Mouse (Mus musculus) ES-E14 (cell line): ENCODE results near the gene Usp31. TPM values are rescaled to one million over a fixed set of nuclear protein-coding genes. Genes with fewer than 3 reads are reported as not detected.

Source experiments
- DNase-seq: peaks from one replicate; pipeline ENCODE4 v3.0.0-alpha.2; 2013; ENCODE audit warnings: low read depth, low spot score
- H3K27ac ChIP-seq: 2 replicates; pipeline ENCODE4 v1.5.1; 2012; ENCODE audit warnings: low read depth, mild to moderate bottlenecking, low read length, moderate library complexity, mixed read lengths; ENCODE audit not compliant: poor library complexity, insufficient read depth, severe bottlenecking
- H3K36me3 ChIP-seq: 2 replicates; pipeline ENCODE4 v1.6.1; 2012; ENCODE audit warnings: mild to moderate bottlenecking, low read length, moderate library complexity, mixed read lengths; ENCODE audit not compliant: control insufficient read depth, poor library complexity, insufficient read depth, severe bottlenecking
- H3K4me1 ChIP-seq, 2 experiments: fragments of 150-350 bp in 1 of 2; sonication (generic) in 1 of 2; 2 replicates each; pipeline ENCODE4 v1.6.1; 2012; ENCODE audit warnings: low read length in 2 of 2, mild to moderate bottlenecking in 1 of 2, mixed read lengths in 1 of 2; ENCODE audit not compliant: control insufficient read depth in 2 of 2, insufficient read depth in 2 of 2, poor library complexity in 1 of 2
- H3K4me3 ChIP-seq, 2 experiments: fragments of 150-350 bp in 1 of 2; sonication (generic) in 1 of 2; 2 replicates each; pipeline ENCODE4 v1.5.1; 2012; ENCODE audit warnings: low read length in 2 of 2, low read depth in 1 of 2, mild to moderate bottlenecking in 1 of 2, mixed read lengths in 1 of 2; ENCODE audit not compliant: insufficient read depth in 1 of 2, poor library complexity in 1 of 2, severe bottlenecking in 1 of 2
- H3K9ac ChIP-seq: 2 replicates; pipeline ENCODE4 v1.6.1; 2012; ENCODE audit warnings: low read depth, mild to moderate bottlenecking, low read length, mixed read lengths; ENCODE audit not compliant: poor library complexity, insufficient read depth, severe bottlenecking
- H3K9me3 ChIP-seq: fragments of 150-350 bp; sonication (generic); 2 replicates; pipeline ENCODE4 v1.6.1; 2012; ENCODE audit warnings: low read depth, mild to moderate bottlenecking, low read length; ENCODE audit not compliant: control insufficient read depth, insufficient read depth
- CHD2 ChIP-seq: IDR thresholded peaks from 2 replicates; pipeline ENCODE4 v1.6.1; 2014; ENCODE audit warnings: mild to moderate bottlenecking, low read depth, low read length, inconsistent platforms
- HCFC1 ChIP-seq: IDR thresholded peaks from 2 replicates; pipeline ENCODE4 v1.6.1; 2012; ENCODE audit warnings: low read length, inconsistent platforms, borderline replicate concordance; ENCODE audit not compliant: insufficient read depth
- MAFK ChIP-seq: IDR thresholded peaks from 2 replicates; pipeline ENCODE4 v1.6.1; 2014; ENCODE audit warnings: mild to moderate bottlenecking, low read depth, low read length, inconsistent platforms; ENCODE audit not compliant: insufficient read depth
- ZC3H11A ChIP-seq: IDR thresholded peaks from 2 replicates; pipeline ENCODE4 v1.6.1; 2012; ENCODE audit warnings: low read depth, mild to moderate bottlenecking, inconsistent platforms, low read length, borderline replicate concordance
- ZNF384 ChIP-seq: IDR thresholded peaks from 2 replicates; pipeline ENCODE4 v1.6.1; 2012; ENCODE audit warnings: low read depth, low read length, inconsistent platforms
- in situ Hi-C, 2 experiments: fragments of 600-800 bp; cut with MboI; formaldehyde crosslinking; loops; one replicate each; pipeline ENCODE4 v1.15.1; 2025; ENCODE audit warnings: low sequenced_read_pairs in 2 of 2, inconsistent platforms in 1 of 2; ENCODE audit not compliant: unreplicated experiment in 2 of 2
- total RNA-seq: library from RNA; depleted of rRNA; stranded (reverse); fragments of 300-350 nt; gene quantifications from 2 replicates; pipeline ENCODE4 v1.2.3, GENCODE M21; 2012

Gene Usp31
- total RNA-seq, 1 experiment = 17.1 TPM

GRCm38 (mm10) chr7:121681191-121681590 lies 25.9 kb downstream of the Usp31 start:
- H3K9ac ChIP-seq = no peak overlapping the region
- H3K4me1 ChIP-seq = no peaks in the 10 kb centered on the region
- H3K4me3 ChIP-seq = no peak overlapping the region
- H3K36me3 ChIP-seq = peaks cover 2% of the 10 kb centered on the region; the same call in 1 of the 2 replicates
- in situ Hi-C loops = no loop called here
- no peak overlapping the region for H3K27ac ChIP-seq
- no peak for DNase-seq
- no peaks in the 10 kb centered on the region for H3K9me3 ChIP-seq
- TF ChIP-seq CHD2 (no peak), MAFK (no peak), ZNF384 (no peak), ZC3H11A (no peak), HCFC1 (no peak)

DNA sequence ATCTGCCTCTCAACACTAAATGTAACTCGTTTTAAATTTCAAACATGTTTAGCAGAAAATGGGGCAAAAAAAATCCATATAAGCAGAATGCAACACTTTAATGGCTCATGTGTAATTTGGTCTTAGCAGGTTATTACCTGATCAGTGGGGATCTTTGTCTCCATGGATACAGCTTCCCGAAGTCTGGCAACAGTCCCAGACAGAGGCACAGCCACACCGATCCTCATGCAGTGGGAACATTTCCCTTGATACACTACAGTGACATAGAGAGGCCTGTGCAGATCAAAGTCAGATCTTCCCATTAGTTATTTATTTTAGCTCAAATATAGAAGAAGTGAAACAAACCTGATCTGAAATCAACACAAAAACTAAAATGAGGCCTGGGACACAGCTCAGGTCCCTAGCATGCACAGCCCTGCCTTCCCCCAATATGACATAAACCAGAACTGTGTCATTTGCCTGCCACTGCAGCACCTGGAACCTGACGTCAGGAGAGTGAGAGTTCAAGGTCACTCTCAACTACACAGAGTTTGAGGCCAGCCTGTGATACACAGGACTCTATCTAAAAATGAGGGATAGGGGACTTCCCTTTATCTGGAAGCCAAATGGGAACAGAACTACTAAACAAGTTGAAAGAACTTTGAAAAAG lies 29.8 kb downstream of the Usp31 start:
- Histone ChIP-seq H3K36me3 (peaks cover 5% of the 10 kb centered on the region), H3K9ac (no peak overlapping the region), H3K4me3 (no peak overlapping the region), H3K9me3 (no peaks in the 10 kb centered on the region), H3K4me1 (no peaks in the 10 kb centered on the region), H3K27ac (no peak overlapping the region)
- in situ Hi-C loops = no loop called here
- TF ChIP-seq CHD2 (no peak), MAFK (no peak), ZC3H11A (no peak), ZNF384 (no peak), HCFC1 (no peak)
- DNase-seq = no peak

GRCm38 (mm10) chr7:121660705-121661104 lies 46.3 kb downstream of the Usp31 start:
- no peak for DNase-seq
- in situ Hi-C loops = no loop called here
- Histone ChIP-seq H3K9me3 (no peaks in the 10 kb centered on the region), H3K9ac (no peak overlapping the region), H3K36me3 (peaks cover 8% of the 10 kb centered on the region), H3K4me1 (no peaks in the 10 kb centered on the region; a peak in 1 of 4 replicates), H3K27ac (no peak overlapping the region), H3K4me3 (no peak overlapping the region)
- no peak for TF ChIP-seq CHD2
- no peak for TF ChIP-seq MAFK
- no peak for TF ChIP-seq ZNF384
- no peak for TF ChIP-seq ZC3H11A
- TF ChIP-seq HCFC1 = no peak

DNA sequence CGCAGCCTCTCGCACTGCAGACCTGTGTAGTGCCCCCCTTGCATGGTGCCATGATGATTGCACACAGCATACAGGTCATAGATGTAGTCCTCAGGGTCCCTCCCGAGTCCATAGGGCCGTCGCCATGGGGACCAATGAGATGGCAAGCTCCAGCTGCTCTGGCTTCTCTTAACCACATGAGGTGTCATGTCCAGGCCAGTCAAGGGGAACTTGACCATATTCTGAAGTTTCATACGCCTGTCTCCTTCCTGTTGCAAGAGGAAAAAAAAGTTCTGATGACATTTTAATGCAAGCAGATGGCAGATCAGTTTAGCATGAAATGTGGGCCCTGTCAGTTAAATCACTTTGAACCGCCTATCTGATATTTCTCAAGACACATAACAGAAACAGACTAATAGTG lies 48.2 kb downstream of the Usp31 start:
- H3K27ac ChIP-seq = no peak overlapping the region
- H3K9ac ChIP-seq = no peak overlapping the region
- DNase-seq = no peak
- in situ Hi-C loops = no loop called here
- no peaks in the 10 kb centered on the region; a peak in 1 of 4 replicates for H3K4me1 ChIP-seq
- TF ChIP-seq ZC3H11A (no peak), HCFC1 (no peak), MAFK (no peak), CHD2 (no peak), ZNF384 (no peak)
- H3K4me3 ChIP-seq = no peak overlapping the region
- peaks cover 11% of the 10 kb centered on the region for H3K36me3 ChIP-seq
- no peaks in the 10 kb centered on the region for H3K9me3 ChIP-seq

GRCm38 (mm10) chr7:121654675-121655074 lies 52.4 kb downstream of the Usp31 start:
- no peak for TF ChIP-seq HCFC1
- TF ChIP-seq CHD2 = no peak
- TF ChIP-seq MAFK = no peak
- TF ChIP-seq ZC3H11A = no peak
- no peak for TF ChIP-seq ZNF384
- Histone ChIP-seq H3K9ac (no peak overlapping the region), H3K27ac (no peak overlapping the region), H3K9me3 (no peaks in the 10 kb centered on the region), H3K36me3 (peaks cover 15% of the 10 kb centered on the region), H3K4me3 (no peak overlapping the region), H3K4me1 (no peaks in the 10 kb centered on the region; a peak in 1 of 4 replicates)
- in situ Hi-C loops = no loop called here
- DNase-seq = no peak
